Mouse (Mus musculus): Measurements from ENCODE around the gene Edaradd.

- TF ChIP-seq GATA1 (IDR thresholded peaks at IDR 0.05; ENCODE audit: borderline replicate concordance, low read length) (no peak), FLI1 (IDR thresholded peaks at IDR 0.05; ENCODE audit: low read length) (no peak)
Measured at GRCm38 (mm10) chr13:12475239-12475638, 45.0 kb downstream of the Edaradd start.

Data from megakaryocyte, embryonic 14.5 days (primary cell).